Mouse (Mus musculus) regulatory T cell (primary cell): ENCODE results near the gene Cab39.

Experiments
- in situ Hi-C: fragments of 300-600 bp; cut with MboI, MseI; formaldehyde crosslinking; loops from one replicate; pipeline ENCODE4 v1.15.1; 2025; ENCODE audit warnings: high pct_unique_total_duplicates

Gene Cab39

GRCm38 (mm10) chr1:85897901-85898760, 104.9 kb downstream of the Cab39 start:
- in situ Hi-C loops = no loop called here

- in situ Hi-C loops = no loop called here
These were observed 105.6 kb downstream of the Cab39 start for GRCm38 (mm10) chr1:85898761-85899387.

- in situ Hi-C loops = no loop called here
These were observed 106.1 kb downstream of the Cab39 start for GRCm38 (mm10) chr1:85899388-85899761.

- in situ Hi-C loops = no loop called here
These were observed 107.5 kb downstream of the Cab39 start for GRCm38 (mm10) chr1:85900521-85901333.
